Mouse (Mus musculus) heart, embryonic 12.5 days (tissue): Measurements from ENCODE around the gene Nphp1. TPM values are rescaled to one million over a fixed set of nuclear protein-coding genes. Genes with fewer than 3 reads are reported as not detected.

Experiments used
- ATAC-seq: fragments of 200-750 bp; cut with Nextera tagmentation; 2 replicates; pipeline ENCODE4 v1.8.0; 2017; ENCODE audit warnings: moderate TSS enrichment, moderate library complexity; ENCODE audit not compliant: insufficient number of reproducible peaks, low FRiP score
- H3K27ac ChIP-seq: fragments of 300-500 bp; sonication (generic); 2 replicates; pipeline ENCODE4 v1.5.1; 2016; ENCODE audit warnings: mild to moderate bottlenecking, moderate library complexity; ENCODE audit not compliant: poor library complexity, severe bottlenecking
- H3K27me3 ChIP-seq: fragments of 300-500 bp; sonication (generic); replicated peaks from 2 replicates; pipeline ENCODE4 v1.6.1; 2016; ENCODE audit warnings: mild to moderate bottlenecking, moderate library complexity
- H3K36me3 ChIP-seq: fragments of 300-500 bp; sonication (generic); 2 replicates; pipeline ENCODE4 v1.6.1; 2016; ENCODE audit warnings: mild to moderate bottlenecking, moderate library complexity
- H3K4me1 ChIP-seq: fragments of 300-500 bp; sonication (generic); replicated peaks from 2 replicates; pipeline ENCODE4 v1.6.1; 2016; ENCODE audit warnings: mild to moderate bottlenecking
- H3K4me2 ChIP-seq: fragments of 300-500 bp; sonication (generic); 2 replicates; pipeline ENCODE4 v1.6.1; 2016; ENCODE audit warnings: mild to moderate bottlenecking, moderate library complexity
- H3K4me3 ChIP-seq: fragments of 300-500 bp; sonication (generic); 2 replicates; pipeline ENCODE4 v1.5.1; 2016; ENCODE audit warnings: mild to moderate bottlenecking
- H3K9ac ChIP-seq: fragments of 300-500 bp; sonication (generic); 2 replicates; pipeline ENCODE4 v1.6.1; 2016; ENCODE audit warnings: mild to moderate bottlenecking, moderate library complexity
- H3K9me3 ChIP-seq: fragments of 300-500 bp; sonication (generic); replicated peaks from 2 replicates; pipeline ENCODE4 v1.6.1; 2016; ENCODE audit warnings: mild to moderate bottlenecking, moderate library complexity
- WGBS: fragments of 180-500 bp; shearing (Covaris S2); methylation state at CpG from one replicate; pipeline ENCODE4 v1.1.7; 2016; 5-methylcytosine and 5-hydroxymethylcytosine counted together
- polyA plus RNA-seq: library from polyadenylated mRNA; unstranded; fragments of >200 nt; fragmentation: Nextera tagmentation; extraction: Ambion mirVana; gene quantifications from 2 replicates; pipeline ENCODE4 v1.2.1, GENCODE M21; 2016

Gene Nphp1
- polyA plus RNA-seq, 1 experiment from 2014 or later, result 14.8 TPM

DNA sequence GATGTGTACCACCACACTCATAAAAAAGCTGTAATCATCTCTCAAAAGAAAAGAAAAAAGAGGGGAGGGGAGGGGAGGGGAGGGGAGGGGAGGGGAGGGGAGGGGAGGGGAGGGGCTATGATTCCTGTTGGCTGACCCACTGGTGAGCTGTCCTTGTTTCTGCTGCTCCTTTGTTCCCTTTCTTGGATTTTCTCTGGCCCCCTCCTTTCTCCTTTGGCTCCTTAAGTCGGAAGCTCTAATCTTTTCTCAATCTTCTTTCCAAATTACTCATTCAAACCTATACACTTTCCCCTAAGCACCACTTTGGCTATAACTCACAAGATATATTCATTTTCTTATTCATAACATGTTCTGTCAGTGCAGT is 14.1 kb downstream of the Nphp1 start:
- 0 out of 2 replicates have a peak, but pooled peaks cover 4% of the 10 kb centered on the region for H3K4me1 ChIP-seq
- no peak overlapping the region for H3K4me3 ChIP-seq
- no peak overlapping the region for H3K4me2 ChIP-seq
- H3K27ac ChIP-seq, result no peak overlapping the region
- no peaks in the 10 kb centered on the region for H3K27me3 ChIP-seq
- 35% methylated on average over 1 of the region's 1 CpGs for WGBS
- ATAC-seq, result no peak
- H3K9me3 ChIP-seq, result no peaks in the 10 kb centered on the region
- no peak overlapping the region for H3K9ac ChIP-seq
- peaks cover 40% of the 10 kb centered on the region for H3K36me3 ChIP-seq

DNA sequence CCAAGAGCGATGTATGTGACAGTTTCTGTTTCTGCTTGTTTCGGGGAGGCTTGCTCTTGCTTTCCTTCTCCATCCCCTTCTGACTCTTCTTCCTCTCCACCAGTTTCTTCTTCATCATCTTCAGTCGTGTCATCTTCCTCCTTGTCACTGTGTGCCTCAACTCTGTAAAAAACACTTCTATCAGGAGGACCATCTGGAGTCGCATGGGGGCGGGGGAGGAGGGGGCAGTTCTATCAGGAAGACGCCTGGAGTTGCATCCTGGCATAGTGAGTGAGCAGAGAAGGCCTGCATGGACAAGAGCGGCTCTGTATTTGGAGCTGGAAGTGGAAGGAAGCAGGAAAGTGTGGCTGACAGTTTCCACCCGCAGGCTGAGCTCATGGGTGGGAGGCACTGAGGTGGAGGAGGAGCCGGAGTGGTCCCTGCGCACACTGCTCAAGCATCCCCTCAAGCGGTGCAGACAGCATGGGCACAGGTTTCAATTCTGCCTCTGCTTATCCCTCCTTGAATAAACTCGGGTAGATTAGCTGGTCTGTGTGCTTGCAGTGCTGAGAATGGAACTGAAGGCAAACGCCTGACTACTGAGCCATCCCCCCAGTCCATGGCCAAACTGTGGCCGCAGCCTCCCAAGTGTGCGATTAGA is 14.6 kb downstream of the Nphp1 start:
- 45% methylated on average over 15 of the region's 15 CpGs for WGBS
- Histone ChIP-seq H3K9ac (no peak overlapping the region), H3K27ac (no peak overlapping the region)

DNA sequence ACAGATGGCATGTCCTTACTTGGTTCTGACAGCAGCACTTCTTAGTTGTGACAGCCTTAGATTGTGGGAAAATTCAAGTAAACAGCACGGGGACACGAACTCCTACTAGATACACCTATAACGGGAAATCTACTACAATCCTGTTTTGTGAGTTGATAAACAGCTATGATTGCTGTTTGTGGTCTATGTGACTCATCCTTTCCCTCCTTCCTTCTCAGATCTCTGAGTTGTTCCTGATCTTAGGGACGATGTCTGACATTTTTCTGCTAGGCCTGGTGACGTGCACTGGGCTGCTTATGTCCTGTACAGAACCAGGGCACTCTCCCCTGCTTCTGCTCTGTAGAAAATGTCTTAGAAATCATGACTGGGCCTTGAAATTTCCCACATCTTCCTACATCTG is 27.1 kb downstream of the Nphp1 start:
- ATAC-seq, result no peak
- Histone ChIP-seq H3K4me1 (peaks cover 20% of the 10 kb centered on the region), H3K4me3 (no peak overlapping the region), H3K4me2 (no peak overlapping the region), H3K27me3 (no peaks in the 10 kb centered on the region), H3K9ac (no peak overlapping the region), H3K36me3 (peaks cover 13% of the 10 kb centered on the region), H3K9me3 (no peaks in the 10 kb centered on the region), H3K27ac (no peak overlapping the region)
- WGBS, result 60% methylated on average over 5 of the region's 5 CpGs

More for the DNA sequence above, 14.6 kb downstream of the Nphp1 start:
- Histone ChIP-seq H3K36me3 (peaks cover 42% of the 10 kb centered on the region), H3K4me1 (0 out of 2 replicates have a peak, but pooled peaks cover 4% of the 10 kb centered on the region), H3K4me3 (no peak overlapping the region), H3K9me3 (no peaks in the 10 kb centered on the region), H3K27me3 (no peaks in the 10 kb centered on the region), H3K4me2 (peak overlapping the region; percentile 14)
- no peak for ATAC-seq

DNA sequence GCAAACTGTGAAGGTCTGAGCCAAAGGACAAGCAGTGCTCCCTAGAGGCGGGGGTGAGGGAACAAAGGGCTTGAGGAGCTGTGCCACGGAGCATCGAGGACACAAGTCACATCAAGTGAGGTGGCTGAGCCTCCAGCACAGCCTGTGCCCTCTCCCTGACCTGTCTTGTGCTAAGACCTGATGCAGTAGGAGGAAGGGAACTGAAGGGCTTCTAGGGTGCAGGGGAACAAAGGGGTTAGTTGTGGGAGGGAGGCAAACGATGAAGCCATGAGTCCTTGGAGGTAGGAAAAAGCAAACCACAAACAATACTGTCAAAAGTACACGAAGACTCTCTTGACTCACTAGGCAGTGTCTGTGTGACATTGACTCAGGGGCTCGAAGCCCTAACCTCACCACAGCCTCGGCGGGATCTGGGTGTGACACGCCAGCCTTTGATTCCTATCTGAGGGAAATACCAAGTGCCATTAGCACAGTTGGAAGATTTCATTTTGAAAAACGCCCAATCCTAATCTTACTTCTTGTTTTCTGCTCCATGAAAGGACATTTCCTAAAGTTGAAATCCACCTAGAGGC is 28.2 kb downstream of the Nphp1 start:
- no peak for ATAC-seq
- Histone ChIP-seq H3K4me2 (no peak overlapping the region), H3K27ac (no peak overlapping the region), H3K9me3 (no peaks in the 10 kb centered on the region), H3K9ac (no peak overlapping the region), H3K4me3 (no peak overlapping the region), H3K27me3 (no peaks in the 10 kb centered on the region), H3K36me3 (peaks cover 13% of the 10 kb centered on the region), H3K4me1 (peaks cover 20% of the 10 kb centered on the region)
- WGBS, result 62% methylated on average over 10 of the region's 10 CpGs

DNA sequence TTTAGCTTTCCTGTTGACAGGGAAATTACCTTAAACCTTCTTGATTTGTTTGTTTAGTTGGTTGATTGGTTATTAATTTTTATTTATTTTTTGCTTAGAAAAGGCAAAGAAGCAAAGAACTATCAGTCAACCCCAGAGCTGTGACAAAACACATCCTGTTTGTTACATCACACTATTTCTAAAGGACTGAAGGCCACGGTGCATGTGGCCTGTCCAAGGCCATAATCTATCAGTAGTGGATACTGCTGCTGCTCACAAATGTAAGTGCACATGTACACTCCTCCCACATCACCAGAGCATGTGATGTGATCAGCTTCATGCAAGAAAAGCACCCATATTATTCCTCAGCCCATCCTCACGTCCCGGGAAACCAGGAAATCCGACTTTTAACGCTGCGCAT is 28.7 kb downstream of the Nphp1 start:
- ATAC-seq, result no peak
- Histone ChIP-seq H3K9me3 (no peaks in the 10 kb centered on the region), H3K27ac (no peak overlapping the region), H3K4me1 (peaks cover 20% of the 10 kb centered on the region), H3K9ac (no peak overlapping the region), H3K4me2 (no peak overlapping the region), H3K4me3 (no peak overlapping the region), H3K27me3 (no peaks in the 10 kb centered on the region), H3K36me3 (peaks cover 8% of the 10 kb centered on the region; the same call in 1 of the 2 replicates)
- 80% methylated on average over 6 of the region's 6 CpGs for WGBS

DNA sequence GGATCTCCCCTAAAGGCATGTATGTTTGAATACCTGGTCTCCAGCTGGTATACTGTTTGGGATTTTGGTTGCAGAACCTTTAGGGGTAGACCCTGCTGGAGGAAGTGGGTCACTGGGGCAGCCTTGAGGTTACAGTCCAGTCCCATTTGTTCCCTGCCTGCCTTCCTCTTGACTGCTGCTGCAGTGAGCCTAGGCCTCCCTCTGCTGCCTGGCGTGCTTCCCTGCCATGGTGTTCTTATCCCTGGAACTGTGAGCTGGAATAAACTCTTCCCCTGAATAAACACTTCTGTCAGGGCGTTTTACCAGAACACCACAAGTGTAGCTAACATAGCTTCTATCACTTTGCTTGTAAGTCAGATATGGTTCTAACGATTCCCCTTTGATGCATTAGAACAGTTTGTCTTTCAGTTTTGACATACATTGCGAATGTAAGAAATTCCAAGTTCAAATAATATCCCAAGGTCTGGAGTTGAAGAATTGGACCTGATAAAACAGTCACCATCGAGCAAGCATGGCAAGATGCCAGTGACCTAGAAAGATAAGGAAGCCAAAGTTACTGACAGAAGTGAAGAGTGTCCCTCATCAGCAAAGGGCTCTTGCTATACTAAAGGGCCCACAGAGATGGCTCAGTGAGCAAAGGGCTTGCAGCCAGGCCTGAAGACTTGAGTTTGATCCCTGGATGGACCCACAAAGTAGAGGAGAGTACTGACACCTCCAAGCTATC is 29.4 kb downstream of the Nphp1 start:
- no peak for ATAC-seq
- 36% methylated on average over 5 of the region's 5 CpGs for WGBS

DNA sequence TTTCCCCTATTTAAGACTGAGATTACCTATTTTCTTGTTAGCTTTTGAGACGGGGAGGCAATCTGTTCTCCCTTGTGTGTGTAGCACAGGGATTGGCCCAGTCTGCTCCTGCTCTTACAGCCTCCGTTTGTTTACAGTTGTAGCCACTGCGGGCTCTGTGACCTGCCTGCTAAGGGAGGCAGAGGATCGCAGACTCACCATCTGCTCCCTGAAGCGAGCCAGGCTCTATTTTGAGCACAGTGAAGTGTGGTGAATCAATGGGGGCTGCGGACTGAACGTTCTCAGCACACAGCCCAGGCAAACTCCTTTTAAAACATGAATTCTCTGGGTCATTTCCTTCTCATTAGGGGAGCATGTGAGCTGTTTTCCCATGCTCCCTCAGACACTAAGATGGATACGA is 31.5 kb downstream of the Nphp1 start:
- ATAC-seq, result no peak
- Histone ChIP-seq H3K4me1 (peaks cover 20% of the 10 kb centered on the region), H3K9ac (no peak overlapping the region), H3K27ac (no peak overlapping the region), H3K4me2 (peak overlapping the region; percentile 27), H3K27me3 (no peaks in the 10 kb centered on the region), H3K4me3 (no peak overlapping the region), H3K36me3 (no peaks in the 10 kb centered on the region; the same call in 1 of the 2 replicates), H3K9me3 (no peaks in the 10 kb centered on the region)
- WGBS, result 27% methylated on average over 8 of the region's 8 CpGs

More for the DNA sequence above, 29.4 kb downstream of the Nphp1 start:
- Histone ChIP-seq H3K27ac (0 out of 2 replicates have a peak overlapping the region, but pooled peaks have one; percentile 4), H3K4me1 (peaks cover 20% of the 10 kb centered on the region), H3K4me3 (no peak overlapping the region), H3K9me3 (no peaks in the 10 kb centered on the region), H3K36me3 (peaks cover 6% of the 10 kb centered on the region; the same call in 1 of the 2 replicates), H3K4me2 (no peak overlapping the region), H3K9ac (no peak overlapping the region), H3K27me3 (no peaks in the 10 kb centered on the region)

DNA sequence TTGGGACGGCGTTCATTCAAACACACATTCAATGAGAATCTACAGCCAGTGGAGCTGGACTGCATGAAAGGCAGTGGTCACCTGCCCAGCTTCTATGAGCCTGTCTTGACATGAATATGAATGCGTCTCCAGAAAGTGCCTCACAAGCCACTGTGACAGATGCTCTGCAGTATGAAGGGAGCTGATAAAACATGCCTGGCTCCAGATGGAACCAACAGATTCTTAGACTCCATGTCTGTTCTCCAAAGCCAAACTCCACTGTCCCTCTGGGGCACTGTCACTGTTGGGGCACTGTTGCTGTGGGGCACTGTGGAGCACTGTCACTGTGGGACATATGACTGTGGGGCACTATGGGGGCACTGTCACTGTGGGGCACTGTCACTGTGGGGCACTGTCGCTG is 34.6 kb downstream of the Nphp1 start:
- Histone ChIP-seq H3K27me3 (no peaks in the 10 kb centered on the region), H3K4me2 (no peak overlapping the region), H3K27ac (no peak overlapping the region), H3K4me1 (peaks cover 12% of the 10 kb centered on the region), H3K4me3 (no peak overlapping the region), H3K9me3 (no peaks in the 10 kb centered on the region), H3K9ac (no peak overlapping the region), H3K36me3 (no peaks in the 10 kb centered on the region; the same call in 1 of the 2 replicates)
- WGBS, result 85% methylated on average over 4 of the region's 4 CpGs
- no peak for ATAC-seq

DNA sequence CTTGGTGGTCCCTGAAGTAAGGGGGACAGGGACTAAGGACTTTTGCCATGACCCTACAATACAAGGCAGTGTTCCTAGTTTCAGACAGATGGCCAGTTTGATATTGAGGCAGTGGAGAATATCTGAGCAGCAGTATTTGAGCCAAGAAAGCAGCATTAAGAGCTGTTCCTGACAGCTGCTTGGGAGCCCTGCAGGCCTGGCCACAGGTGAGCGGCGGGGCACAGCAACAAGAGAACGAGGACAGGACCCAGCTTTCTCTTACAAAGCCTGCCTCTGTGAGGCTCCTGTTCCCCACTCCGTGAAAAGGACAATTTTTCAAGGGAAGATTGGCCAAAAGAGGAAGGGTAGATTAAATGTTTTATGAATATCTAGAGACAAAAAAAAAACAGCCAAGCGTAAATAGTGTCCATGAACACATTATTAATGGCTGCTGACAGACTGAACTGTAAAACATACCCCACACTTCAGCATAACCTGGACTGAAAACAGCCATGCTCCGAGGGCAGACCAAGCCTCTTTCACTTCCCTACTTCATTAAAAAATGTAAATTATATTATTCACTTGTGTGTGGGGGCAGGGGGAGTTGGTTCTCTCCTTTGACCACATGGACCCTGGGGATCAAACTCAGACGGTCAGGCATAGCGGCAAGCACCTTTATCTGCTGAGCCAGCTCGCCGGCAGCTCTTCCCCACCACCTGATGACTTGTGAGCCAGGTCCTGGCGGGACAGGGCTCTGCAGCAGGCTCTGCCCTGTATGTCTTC is 36.7 kb downstream of the Nphp1 start:
- 68% methylated on average over 11 of the region's 11 CpGs for whole genome bisulfite sequencing
- H3K9ac ChIP-seq, result no peak overlapping the region
- H3K4me3 ChIP-seq, result no peak overlapping the region
- H3K4me2 ChIP-seq, result no peak overlapping the region
- ATAC-seq, result no peak
- H3K27ac ChIP-seq, result no peak overlapping the region
- peaks cover 3% of the 10 kb centered on the region; the same call in 1 of the 2 replicates for H3K4me1 ChIP-seq
- no peaks in the 10 kb centered on the region for H3K27me3 ChIP-seq
- H3K9me3 ChIP-seq, result no peaks in the 10 kb centered on the region
- no peaks in the 10 kb centered on the region; the same call in 1 of the 2 replicates for H3K36me3 ChIP-seq

DNA sequence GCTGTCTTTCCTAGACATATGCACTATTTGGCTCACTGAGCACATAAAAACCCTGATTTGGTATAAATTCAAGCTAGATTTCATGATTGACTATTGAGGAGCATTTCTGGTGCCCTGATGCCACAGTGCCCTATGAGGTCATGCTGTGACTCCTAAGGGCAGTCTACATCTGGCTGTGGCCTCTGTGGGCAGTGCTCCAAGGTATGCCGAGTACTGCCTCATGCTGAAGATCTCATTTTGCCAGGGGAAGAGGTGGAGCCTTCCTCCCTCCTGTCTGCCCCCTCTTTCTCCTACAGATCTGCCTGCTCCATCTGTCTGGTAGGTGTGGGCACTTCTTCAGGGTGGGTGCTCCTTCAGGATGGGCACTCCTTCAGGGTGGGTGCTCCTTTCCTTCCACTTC is 39.3 kb downstream of the Nphp1 start:
- no peaks in the 10 kb centered on the region for H3K27me3 ChIP-seq
- H3K36me3 ChIP-seq, result no peaks in the 10 kb centered on the region
- no peaks in the 10 kb centered on the region for H3K9me3 ChIP-seq
- no peaks in the 10 kb centered on the region for H3K4me1 ChIP-seq
- H3K4me2 ChIP-seq, result no peak overlapping the region
- no peak overlapping the region for H3K9ac ChIP-seq
- 45% methylated on average over 1 of the region's 1 CpGs for WGBS
- no peak overlapping the region for H3K27ac ChIP-seq
- no peak overlapping the region for H3K4me3 ChIP-seq
- no peak for ATAC-seq

DNA sequence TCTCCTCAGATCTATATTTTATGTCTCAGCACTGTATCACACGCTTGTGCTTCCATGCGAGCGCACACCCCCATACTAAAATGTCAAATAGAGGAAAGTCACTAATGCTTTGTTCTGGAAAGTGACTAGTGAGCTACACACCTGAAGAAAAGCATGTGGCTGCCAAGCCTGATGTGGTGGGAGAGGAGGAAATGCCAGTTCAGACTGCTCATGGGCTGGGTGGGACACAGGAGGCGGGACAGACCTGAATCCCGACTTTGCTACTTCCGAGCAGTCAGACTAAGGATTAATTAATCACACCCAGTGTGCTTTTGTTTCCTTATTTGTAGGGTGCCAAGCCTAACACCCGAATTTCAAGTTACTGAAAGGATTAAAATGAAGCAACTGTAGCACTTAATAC is 40.4 kb downstream of the Nphp1 start:
- no peak overlapping the region for H3K4me2 ChIP-seq
- no peaks in the 10 kb centered on the region for H3K36me3 ChIP-seq
- ATAC-seq, result no peak
- H3K4me1 ChIP-seq, result no peaks in the 10 kb centered on the region
- WGBS, result 74% methylated on average over 7 of the region's 7 CpGs
- H3K9ac ChIP-seq, result no peak overlapping the region
- H3K9me3 ChIP-seq, result no peaks in the 10 kb centered on the region
- no peak overlapping the region for H3K27ac ChIP-seq
- H3K27me3 ChIP-seq, result no peaks in the 10 kb centered on the region
- H3K4me3 ChIP-seq, result no peak overlapping the region
